Mouse (Mus musculus): ENCODE data around the gene Shc3.

Gene Shc3

GRCm38 (mm10) chr13:51411696-51412430 lies 157.4 kb downstream of the Shc3 start:
- no peak for DNase-seq

- no peak for DNase-seq
Observed at GRCm38 (mm10) chr13:51411243-51411642, 158.0 kb downstream of the Shc3 start.

- DNase-seq, result no peak
Observed at GRCm38 (mm10) chr13:51409936-51410481, 159.2 kb downstream of the Shc3 start.

GRCm38 (mm10) chr13:51408519-51409001 lies 160.7 kb downstream of the Shc3 start, which contains the start of gene S1pr3:
Gene S1pr3 (plus strand): TSS chr13:51408639.
- peak; percentile 78 for DNase-seq

- no peak for DNase-seq
Observed at GRCm38 (mm10) chr13:51407541-51408217, 161.5 kb downstream of the Shc3 start.

GRCm38 (mm10) chr13:51405731-51406320 lies 163.4 kb downstream of the Shc3 start:
- DNase-seq, result peak; percentile 63

GRCm38 (mm10) chr13:51404566-51404965 lies 164.7 kb downstream of the Shc3 start:
- no peak for DNase-seq

- peak; percentile 49 for DNase-seq
Observed at GRCm38 (mm10) chr13:51400736-51401501, 168.3 kb downstream of the Shc3 start.

- no peak for DNase-seq
Observed at GRCm38 (mm10) chr13:51400186-51400719, 169.0 kb downstream of the Shc3 start.

- no peak for DNase-seq
Observed at GRCm38 (mm10) chr13:51399562-51399961, 169.7 kb downstream of the Shc3 start.

GRCm38 (mm10) chr13:51397861-51398260 lies 171.4 kb downstream of the Shc3 start:
- DNase-seq, result no peak

GRCm38 (mm10) chr13:51392256-51392655 lies 177.0 kb downstream of the Shc3 start:
- DNase-seq, result no peak

- no peak for DNase-seq
Observed at GRCm38 (mm10) chr13:51391359-51391916, 177.8 kb downstream of the Shc3 start.

- no peak for DNase-seq
Observed at GRCm38 (mm10) chr13:51390398-51390797, 178.8 kb downstream of the Shc3 start.

GRCm38 (mm10) chr13:51387908-51388307 lies 181.3 kb downstream of the Shc3 start:
- no peak for DNase-seq

- no peak for DNase-seq
Observed at GRCm38 (mm10) chr13:51384899-51385298, 184.3 kb downstream of the Shc3 start.

GRCm38 (mm10) chr13:51381498-51381897 lies 187.7 kb downstream of the Shc3 start:
- DNase-seq, result no peak
